Mouse (Mus musculus) hindbrain, embryonic 13.5 days (tissue): ENCODE data around the gene Cdk12. TPM values are rescaled to one million over a fixed set of nuclear protein-coding genes. Genes with fewer than 3 reads are reported as not detected.
A peak's percentile ranks its signal among the peaks of the same experiment; 100 is the strongest.
"Not testable (repeated sequence)": the region's sequence is repeated elsewhere in the genome, so short reads cannot be mapped to it uniquely, and the experiment has no call there.

Experiments
- ATAC-seq: fragments of 200-750 bp; cut with Nextera tagmentation; 2 replicates; pipeline ENCODE4 v1.8.0; 2017; ENCODE audit warnings: moderate TSS enrichment; ENCODE audit not compliant: low FRiP score
- H3K27ac ChIP-seq: fragments of 300-500 bp; sonication (generic); 2 replicates; pipeline ENCODE4 v1.5.1; 2015; ENCODE audit warnings: inconsistent platforms, mild to moderate bottlenecking, moderate library complexity
- H3K27me3 ChIP-seq: fragments of 300-500 bp; sonication (generic); 2 replicates; pipeline ENCODE4 v1.6.1; 2015; ENCODE audit warnings: mild to moderate bottlenecking, inconsistent platforms
- H3K36me3 ChIP-seq: fragments of 300-500 bp; sonication (generic); 2 replicates; pipeline ENCODE4 v1.6.1; 2015; ENCODE audit warnings: mild to moderate bottlenecking, inconsistent platforms
- H3K4me1 ChIP-seq: fragments of 300-500 bp; sonication (generic); replicated peaks from 2 replicates; pipeline ENCODE4 v1.6.1; 2015; ENCODE audit warnings: inconsistent platforms
- H3K4me2 ChIP-seq: fragments of 300-500 bp; sonication (generic); 2 replicates; pipeline ENCODE4 v1.6.1; 2015; ENCODE audit warnings: inconsistent platforms, mild to moderate bottlenecking, moderate library complexity
- H3K4me3 ChIP-seq: fragments of 300-500 bp; sonication (generic); 2 replicates; pipeline ENCODE4 v1.5.1; 2015; ENCODE audit warnings: mild to moderate bottlenecking, inconsistent platforms
- H3K9ac ChIP-seq: fragments of 300-500 bp; sonication (generic); 2 replicates; pipeline ENCODE4 v1.6.1; 2015; ENCODE audit warnings: mild to moderate bottlenecking, inconsistent platforms
- H3K9me3 ChIP-seq: fragments of 300-500 bp; sonication (generic); 2 replicates; pipeline ENCODE4 v1.6.1; 2016; ENCODE audit warnings: inconsistent platforms
- WGBS: fragments of 180-500 bp; shearing (Covaris S2); methylation state at CpG from one replicate; pipeline ENCODE4 v1.1.7; 2015; 5-methylcytosine and 5-hydroxymethylcytosine counted together
- polyA plus RNA-seq: library from polyadenylated mRNA; unstranded; fragments of >200 nt; fragmentation: Nextera tagmentation; extraction: Ambion mirVana; gene quantifications from 2 replicates; pipeline ENCODE4 v1.2.1, GENCODE M21; 2015

Cdk12 gene
- polyA plus RNA-seq, 1 experiment from 2014 or later: 12.2 TPM

DNA sequence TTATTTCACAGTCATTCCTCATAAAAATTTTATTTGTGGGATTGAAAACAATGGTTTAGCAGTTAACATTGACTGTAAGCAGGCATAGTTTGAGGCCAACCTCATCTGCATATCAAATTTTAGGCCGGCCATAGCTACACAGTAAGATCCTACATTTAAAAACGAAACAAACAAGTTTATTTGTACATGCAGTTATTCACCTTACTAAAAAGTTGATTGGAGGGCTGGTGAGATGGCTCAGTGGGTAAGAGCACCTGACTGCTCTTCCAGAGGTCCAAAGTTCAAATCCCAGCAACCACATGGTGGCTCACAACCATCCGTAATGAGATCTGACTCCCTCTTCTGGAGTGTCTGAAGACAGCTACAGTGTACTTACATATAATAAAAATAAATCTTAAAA, 3.4 kb downstream of the Cdk12 start:
- Histone ChIP-seq H3K4me3 (peak overlapping the region; percentile 22), H3K36me3 (peaks cover 29% of the 10 kb centered on the region), H3K4me2 (peak overlapping the region; percentile 48), H3K4me1 (peaks cover 37% of the 10 kb centered on the region)
- H3K27me3 ChIP-seq, H3K27ac ChIP-seq, H3K9ac ChIP-seq, ATAC-seq, H3K9me3 ChIP-seq: not testable (repeated sequence)
- WGBS: 88% methylated on average over 3 of the region's 3 CpGs

DNA sequence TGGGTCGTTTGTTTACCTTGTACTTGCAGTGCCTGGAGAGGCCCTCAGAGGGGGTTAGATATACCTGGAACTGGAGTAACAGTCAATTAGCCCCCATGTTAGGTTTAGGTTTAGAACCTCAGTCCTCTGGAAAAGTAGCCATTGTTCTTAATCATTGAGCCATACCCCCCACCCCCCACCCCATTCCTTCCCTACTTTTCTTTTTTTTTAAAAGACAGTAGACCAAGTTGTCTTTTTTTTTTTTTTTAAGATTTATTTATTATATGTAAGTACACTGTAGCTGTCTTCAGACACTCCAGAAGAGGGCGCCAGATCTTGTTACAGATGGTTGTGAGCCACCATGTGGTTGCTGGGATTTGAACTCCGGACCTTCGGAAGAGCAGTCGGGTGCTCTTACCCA, 6.8 kb downstream of the Cdk12 start:
- H3K27ac ChIP-seq, H3K27me3 ChIP-seq, H3K4me2 ChIP-seq, ATAC-seq, H3K9ac ChIP-seq, H3K4me3 ChIP-seq, H3K9me3 ChIP-seq: not testable (repeated sequence)
- Histone ChIP-seq H3K36me3 (peaks cover 53% of the 10 kb centered on the region), H3K4me1 (peaks cover 23% of the 10 kb centered on the region)
- 78% methylated on average over 5 of the region's 5 CpGs for WGBS

DNA sequence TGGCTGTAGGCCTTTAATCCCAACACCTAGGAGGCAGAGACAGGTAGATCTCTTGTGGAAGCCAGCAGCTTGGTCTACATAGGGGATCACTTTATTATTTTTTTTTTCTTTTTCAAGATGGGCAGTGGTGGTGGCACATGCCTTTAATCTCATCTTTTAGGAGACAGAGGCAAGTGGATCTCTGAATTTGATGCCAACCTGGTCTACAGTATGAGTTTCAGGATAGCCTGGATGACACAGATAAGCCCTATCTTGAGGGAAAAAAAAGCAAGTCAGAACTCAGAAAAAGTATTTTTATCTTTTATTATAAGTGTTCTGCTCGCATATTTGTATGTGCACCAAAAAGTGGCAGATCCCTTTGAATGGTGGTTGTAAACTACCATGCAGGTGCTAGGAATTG, 10.5 kb downstream of the Cdk12 start:
- 100% methylated on average over 1 of the region's 1 CpGs for WGBS
- Histone ChIP-seq H3K4me3 (no peak overlapping the region), H3K4me2 (no peak overlapping the region), H3K27me3 (no peaks in the 10 kb centered on the region), H3K4me1 (no peaks in the 10 kb centered on the region), H3K9ac (no peak overlapping the region), H3K27ac (no peak overlapping the region), H3K36me3 (peaks cover 65% of the 10 kb centered on the region), H3K9me3 (no peaks in the 10 kb centered on the region)
- ATAC-seq: no peak

DNA sequence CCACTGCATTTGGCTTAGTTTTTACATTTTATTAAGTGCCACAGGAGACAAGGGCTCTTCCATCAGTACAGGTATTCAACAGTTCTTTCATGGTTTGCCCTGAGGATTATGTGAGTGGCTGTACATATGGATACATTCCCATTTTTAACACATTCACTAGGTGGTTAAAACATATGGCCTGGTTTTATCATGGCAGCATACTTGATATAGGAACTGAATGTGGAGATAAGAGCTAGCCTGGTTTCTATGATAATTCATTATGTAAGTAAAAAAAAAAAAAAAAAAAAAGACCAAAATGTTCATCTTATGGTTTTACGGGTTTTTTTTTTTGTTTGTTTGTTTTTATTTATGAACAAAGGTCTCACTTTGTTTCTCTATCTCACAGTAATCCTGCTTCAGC, 23.5 kb downstream of the Cdk12 start:
- Histone ChIP-seq H3K27ac (no peak overlapping the region), H3K4me2 (no peak overlapping the region), H3K27me3 (no peaks in the 10 kb centered on the region), H3K36me3 (peaks cover 67% of the 10 kb centered on the region), H3K4me1 (no peaks in the 10 kb centered on the region), H3K4me3 (no peak overlapping the region), H3K9ac (no peak overlapping the region), H3K9me3 (no peaks in the 10 kb centered on the region)
- WGBS: 100% methylated on average over 1 of the region's 1 CpGs
- no peak for ATAC-seq

DNA sequence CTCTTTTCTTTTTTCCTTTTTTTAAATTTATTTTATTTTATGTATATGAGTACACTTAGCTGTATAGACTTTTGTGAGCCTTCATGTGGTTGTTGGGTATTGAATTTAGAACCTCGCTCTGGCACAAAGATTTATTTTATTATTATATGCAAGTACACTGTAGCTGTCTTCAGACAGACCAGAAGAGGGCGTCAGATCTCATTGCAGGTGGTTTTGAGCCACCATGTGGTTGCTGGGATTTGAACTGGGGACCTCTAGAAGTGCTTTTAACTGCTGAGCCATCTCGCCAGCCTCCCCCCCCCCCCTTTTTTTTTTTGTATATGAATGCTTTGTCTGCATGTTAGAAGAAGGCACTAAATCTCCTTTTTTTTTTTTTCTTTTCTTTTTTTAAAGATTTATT, 35.6 kb downstream of the Cdk12 start:
- H3K36me3 ChIP-seq: peaks cover 66% of the 10 kb centered on the region
- 82% methylated on average over 2 of the region's 3 CpGs for WGBS
- no peak for ATAC-seq
- H3K27ac ChIP-seq: no peak overlapping the region
- no peak overlapping the region for H3K4me2 ChIP-seq
- no peaks in the 10 kb centered on the region for H3K4me1 ChIP-seq
- H3K9me3 ChIP-seq: no peaks in the 10 kb centered on the region
- no peak overlapping the region for H3K9ac ChIP-seq
- H3K4me3 ChIP-seq: no peak overlapping the region
- H3K27me3 ChIP-seq: no peaks in the 10 kb centered on the region

DNA sequence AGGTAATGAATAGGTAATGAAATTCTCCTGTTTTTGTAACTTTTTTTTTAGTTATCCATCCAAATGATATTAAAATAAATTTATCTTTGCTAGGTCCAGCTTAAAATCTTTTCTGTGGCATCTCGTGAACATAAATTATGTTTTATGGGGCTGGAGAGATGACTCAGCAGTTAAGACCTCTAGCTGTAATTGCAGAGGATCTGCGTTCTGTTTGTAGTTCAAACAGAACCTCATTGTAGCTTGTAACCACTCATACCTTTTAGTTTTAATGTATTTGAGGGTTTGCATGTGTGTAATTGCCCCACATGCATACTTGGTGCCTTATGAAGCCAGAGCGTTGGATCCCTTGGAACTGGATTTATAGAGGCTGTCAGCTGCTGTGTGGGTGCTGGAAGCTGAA, 36.1 kb downstream of the Cdk12 start:
- Histone ChIP-seq H3K4me3 (no peak overlapping the region), H3K9ac (no peak overlapping the region), H3K9me3 (no peaks in the 10 kb centered on the region), H3K27ac (no peak overlapping the region), H3K4me1 (no peaks in the 10 kb centered on the region), H3K36me3 (peaks cover 69% of the 10 kb centered on the region), H3K27me3 (no peaks in the 10 kb centered on the region), H3K4me2 (no peak overlapping the region)
- ATAC-seq: no peak
- WGBS: 93% methylated on average over 3 of the region's 3 CpGs

DNA sequence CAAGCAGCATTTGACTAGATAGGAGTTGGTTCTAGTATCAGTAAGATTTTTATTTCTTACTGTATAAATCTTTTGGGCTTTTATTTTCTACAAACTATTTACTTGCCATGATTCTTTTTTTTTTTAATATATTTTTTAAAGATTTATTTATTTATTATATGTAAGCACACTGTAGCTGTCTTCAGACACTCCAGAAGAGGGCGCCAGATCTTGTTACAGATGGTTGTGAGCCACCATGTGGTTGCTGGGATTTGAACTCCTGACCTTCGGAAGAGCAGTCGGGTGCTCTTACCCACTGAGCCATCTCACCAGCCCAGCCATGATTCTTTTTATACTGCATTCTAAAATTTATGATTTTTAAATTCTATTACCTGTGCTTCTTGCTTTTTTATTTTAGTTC, 40.1 kb downstream of the Cdk12 start:
- H3K36me3 ChIP-seq: peaks cover 74% of the 10 kb centered on the region
- H3K9me3 ChIP-seq, H3K4me1 ChIP-seq, H3K4me2 ChIP-seq, H3K4me3 ChIP-seq, H3K27ac ChIP-seq, H3K27me3 ChIP-seq, H3K9ac ChIP-seq, ATAC-seq: not testable (repeated sequence)
- WGBS: 80% methylated on average over 3 of the region's 3 CpGs

DNA sequence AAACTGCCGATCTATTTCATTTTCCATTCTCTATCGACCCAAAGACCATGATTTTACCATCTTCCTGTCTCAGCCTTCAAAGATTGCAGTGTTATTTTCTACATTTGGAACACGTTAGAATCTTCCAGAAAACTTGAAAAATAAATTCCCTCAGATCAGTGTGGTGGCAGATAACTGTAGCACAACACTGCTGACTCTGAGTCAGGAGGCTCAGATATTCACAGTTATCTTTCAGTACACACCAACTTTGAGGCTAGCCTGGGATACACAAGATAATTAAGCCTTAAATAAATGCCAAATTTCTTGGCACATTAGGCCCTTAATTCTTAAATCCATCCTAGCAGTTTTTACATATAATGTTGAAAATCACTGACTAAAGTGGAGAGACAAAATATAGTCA, 41.6 kb downstream of the Cdk12 start:
- Histone ChIP-seq H3K4me1 (no peaks in the 10 kb centered on the region), H3K9me3 (no peaks in the 10 kb centered on the region), H3K36me3 (peaks cover 62% of the 10 kb centered on the region), H3K27me3 (no peaks in the 10 kb centered on the region), H3K9ac (no peak overlapping the region), H3K4me3 (no peak overlapping the region), H3K4me2 (no peak overlapping the region), H3K27ac (no peak overlapping the region)
- WGBS: 93% methylated on average over 3 of the region's 3 CpGs
- no peak for ATAC-seq

DNA sequence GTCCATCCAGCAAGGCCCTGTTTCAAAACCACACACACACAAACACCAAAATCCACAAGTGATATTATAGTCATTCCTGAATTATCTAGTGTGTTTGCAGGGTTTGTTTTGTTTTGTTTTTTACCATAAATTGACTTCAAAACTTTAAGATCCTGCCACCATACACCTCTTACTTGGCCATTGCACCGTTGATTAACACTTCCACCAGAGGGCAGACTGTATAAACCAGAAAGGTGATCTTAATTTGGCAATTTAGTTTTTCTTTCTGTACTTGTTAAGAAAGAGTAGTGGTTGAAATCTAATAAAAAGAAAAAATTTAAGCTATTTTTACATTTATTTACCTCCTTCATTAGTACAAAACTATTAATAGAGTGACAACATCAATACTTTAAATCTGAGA, 44.5 kb downstream of the Cdk12 start:
- 78% methylated on average over 1 of the region's 1 CpGs for whole genome bisulfite sequencing
- H3K36me3 ChIP-seq: peaks cover 48% of the 10 kb centered on the region
- no peaks in the 10 kb centered on the region for H3K27me3 ChIP-seq
- no peak overlapping the region for H3K4me2 ChIP-seq
- H3K4me1 ChIP-seq: no peaks in the 10 kb centered on the region
- no peak for ATAC-seq
- no peak overlapping the region for H3K4me3 ChIP-seq
- H3K9ac ChIP-seq: no peak overlapping the region
- H3K9me3 ChIP-seq: no peaks in the 10 kb centered on the region
- H3K27ac ChIP-seq: no peak overlapping the region

DNA sequence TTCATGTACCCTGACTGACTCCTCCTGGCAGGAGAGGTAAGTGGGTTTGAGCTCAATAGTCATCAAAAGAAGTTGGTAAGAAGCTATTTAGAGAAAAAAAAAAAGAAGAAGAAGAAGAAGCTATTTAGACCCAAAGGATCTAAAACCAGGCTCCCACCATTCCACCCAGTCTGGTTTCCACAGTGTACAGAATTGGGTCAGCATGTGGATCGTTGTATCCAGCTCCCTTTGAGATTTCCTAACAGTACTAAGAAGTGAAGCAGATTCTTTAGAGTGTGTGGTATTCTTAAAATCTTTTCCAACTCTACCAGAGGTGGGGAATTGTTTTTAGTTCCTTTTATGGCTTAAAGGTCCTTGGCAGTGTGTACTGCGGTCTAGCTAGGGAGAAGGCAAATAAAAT, 50.9 kb downstream of the Cdk12 start:
- Histone ChIP-seq H3K4me2 (no peak overlapping the region), H3K9ac (no peak overlapping the region), H3K27me3 (no peaks in the 10 kb centered on the region), H3K4me1 (no peaks in the 10 kb centered on the region), H3K36me3 (peaks cover 10% of the 10 kb centered on the region), H3K9me3 (no peaks in the 10 kb centered on the region), H3K4me3 (no peak overlapping the region), H3K27ac (no peak overlapping the region)
- 90% methylated on average over 2 of the region's 2 CpGs for WGBS
- ATAC-seq: no peak

DNA sequence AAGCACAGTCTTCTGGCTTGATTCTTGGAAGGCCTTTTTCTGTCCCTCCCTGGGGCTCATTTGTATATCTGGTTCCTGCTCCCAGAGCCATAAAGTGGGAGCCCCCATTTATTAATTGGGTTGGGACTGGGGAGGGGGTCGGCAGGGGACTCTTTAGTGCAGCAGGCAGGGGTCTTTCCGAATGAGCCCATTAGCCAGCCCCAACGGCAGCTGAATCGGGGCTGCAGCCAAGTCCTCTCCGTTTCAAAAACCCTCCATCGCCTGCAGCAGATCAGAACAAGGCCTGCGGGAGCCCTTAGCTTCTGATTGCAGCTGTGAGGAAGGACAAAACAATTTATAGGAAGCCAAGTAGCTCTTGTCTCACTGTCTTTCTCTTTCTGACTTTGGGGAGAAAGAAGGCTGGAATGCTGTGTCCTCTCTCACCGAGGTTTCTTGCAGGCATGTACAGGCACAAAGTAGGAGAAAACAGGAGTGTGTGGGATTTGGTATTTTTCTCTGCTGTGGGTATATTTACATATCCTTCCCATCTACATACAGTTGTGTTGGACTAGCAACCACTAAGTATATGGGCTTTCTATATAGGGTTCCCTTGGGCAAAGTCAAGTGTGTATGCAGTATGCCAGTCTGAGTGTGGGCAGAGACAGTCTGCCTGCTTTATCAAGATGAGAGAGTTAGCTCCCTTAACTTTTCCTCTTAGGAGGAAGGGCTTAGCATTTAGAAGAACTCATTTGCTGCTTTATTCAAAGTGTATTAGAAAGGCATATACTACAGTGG, 58.0 kb downstream of the Cdk12 start:
- peaks cover 22% of the 10 kb centered on the region for H3K4me1 ChIP-seq
- 59% methylated on average over 8 of the region's 8 CpGs for WGBS
- no peak for ATAC-seq
- H3K27ac ChIP-seq: peak overlapping the region; percentile 52; the same call in 1 of the 2 replicates
- H3K4me3 ChIP-seq: no peak overlapping the region
- H3K9ac ChIP-seq: peak overlapping the region; percentile 29; the same call in 1 of the 2 replicates
- H3K36me3 ChIP-seq: peaks cover 11% of the 10 kb centered on the region
- no peak overlapping the region for H3K4me2 ChIP-seq
- no peaks in the 10 kb centered on the region for H3K27me3 ChIP-seq
- no peaks in the 10 kb centered on the region for H3K9me3 ChIP-seq

DNA sequence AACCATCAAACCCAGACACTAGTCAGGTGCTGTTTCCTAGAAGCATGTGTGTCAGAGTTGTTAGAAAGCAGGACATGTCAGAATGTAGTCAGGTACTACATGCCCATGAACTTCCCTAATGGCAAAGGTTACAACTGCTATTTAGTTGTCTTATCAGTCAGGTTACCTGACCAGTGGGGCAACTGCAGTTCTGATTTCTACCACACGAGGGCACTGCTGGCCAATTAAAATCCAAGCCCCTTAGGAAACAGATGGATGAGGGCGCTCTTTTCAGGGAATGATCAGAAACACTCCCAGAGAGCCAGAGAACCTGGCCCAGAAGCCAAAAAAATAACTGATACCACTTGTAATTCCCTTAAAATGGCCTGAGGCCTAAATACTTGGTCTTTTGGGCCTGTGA, 62.2 kb downstream of the Cdk12 start:
- ATAC-seq: no peak
- H3K9me3 ChIP-seq: no peaks in the 10 kb centered on the region
- no peak overlapping the region for H3K4me2 ChIP-seq
- H3K27ac ChIP-seq: peak overlapping the region; percentile 76
- WGBS: 5% methylated on average over 2 of the region's 2 CpGs
- peaks cover 29% of the 10 kb centered on the region for H3K36me3 ChIP-seq
- H3K4me1 ChIP-seq: peaks cover 36% of the 10 kb centered on the region
- H3K4me3 ChIP-seq: no peak overlapping the region
- no peaks in the 10 kb centered on the region for H3K27me3 ChIP-seq
- H3K9ac ChIP-seq: no peak overlapping the region

DNA sequence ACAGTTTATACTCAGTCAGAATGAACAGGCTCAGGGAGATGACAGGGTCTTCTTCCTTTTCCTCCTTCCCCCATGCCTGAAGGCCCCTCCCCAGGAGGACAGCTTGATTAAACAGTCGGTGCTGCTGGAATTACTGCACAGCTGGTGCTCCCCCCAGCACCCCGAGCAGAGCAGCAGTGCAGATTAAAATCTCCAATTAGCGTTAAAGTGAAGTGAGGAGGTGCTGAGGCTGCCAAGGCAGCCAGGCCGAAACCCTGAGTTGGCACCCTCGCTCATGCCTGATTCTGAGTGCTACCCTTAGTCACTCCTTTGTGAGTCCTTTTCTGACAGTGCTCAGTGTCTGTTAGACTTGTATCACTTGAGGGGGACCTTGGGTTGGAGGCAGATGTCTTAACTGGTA, 63.0 kb downstream of the Cdk12 start:
- ATAC-seq: no peak; the same call in 1 of the 2 replicates
- no peak overlapping the region for H3K4me3 ChIP-seq
- H3K27me3 ChIP-seq: no peaks in the 10 kb centered on the region
- no peaks in the 10 kb centered on the region for H3K9me3 ChIP-seq
- peak overlapping the region; percentile 76 for H3K27ac ChIP-seq
- peaks cover 37% of the 10 kb centered on the region for H3K36me3 ChIP-seq
- H3K4me2 ChIP-seq: no peak overlapping the region
- peak overlapping the region; percentile 49 for H3K9ac ChIP-seq
- WGBS: 59% methylated on average over 5 of the region's 5 CpGs
- H3K4me1 ChIP-seq: peaks cover 28% of the 10 kb centered on the region
